Mouse (Mus musculus) ovary, adult 18-20 months (tissue): ENCODE measurements around the gene Cep19.

Experiments used
- DNase-seq: peaks from one replicate; pipeline ENCODE4 v3.0.0; 2022; ENCODE audit warnings: low spot score, mixed read lengths

Gene Cep19

DNA sequence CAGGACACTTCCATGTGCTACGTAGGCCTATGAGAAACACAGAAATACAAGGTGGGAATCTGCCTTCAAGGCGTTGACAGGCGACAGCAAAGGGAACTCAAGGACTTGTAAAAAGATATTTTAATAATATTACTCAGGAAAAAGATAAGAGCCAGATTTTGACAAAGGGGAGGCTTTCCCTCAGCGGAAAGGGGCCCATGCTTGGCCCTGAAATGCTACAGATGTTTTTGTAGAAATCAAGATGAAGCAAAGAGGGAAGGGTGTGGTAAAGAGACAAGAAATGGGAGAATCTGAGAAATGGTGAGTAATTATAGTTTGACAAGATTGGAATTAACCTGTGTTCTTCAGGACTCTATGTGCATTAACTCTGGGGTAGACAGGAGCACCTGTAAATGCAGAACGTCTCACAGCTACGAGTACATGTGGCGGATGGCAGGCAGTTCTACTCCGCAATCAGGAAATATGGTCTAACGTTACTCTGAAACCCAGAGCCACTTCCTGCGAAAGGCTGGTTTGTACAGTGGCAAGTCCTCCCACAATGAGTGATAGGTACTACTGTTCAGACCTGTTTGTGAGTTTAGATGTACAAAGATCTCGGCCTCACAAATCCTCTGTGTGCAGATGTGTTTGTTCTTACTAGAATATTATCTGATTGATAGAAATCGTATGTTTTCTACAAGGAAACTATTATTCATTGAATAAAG is 7.9 kb downstream of the Cep19 start:
- no peak for DNase-seq

DNA sequence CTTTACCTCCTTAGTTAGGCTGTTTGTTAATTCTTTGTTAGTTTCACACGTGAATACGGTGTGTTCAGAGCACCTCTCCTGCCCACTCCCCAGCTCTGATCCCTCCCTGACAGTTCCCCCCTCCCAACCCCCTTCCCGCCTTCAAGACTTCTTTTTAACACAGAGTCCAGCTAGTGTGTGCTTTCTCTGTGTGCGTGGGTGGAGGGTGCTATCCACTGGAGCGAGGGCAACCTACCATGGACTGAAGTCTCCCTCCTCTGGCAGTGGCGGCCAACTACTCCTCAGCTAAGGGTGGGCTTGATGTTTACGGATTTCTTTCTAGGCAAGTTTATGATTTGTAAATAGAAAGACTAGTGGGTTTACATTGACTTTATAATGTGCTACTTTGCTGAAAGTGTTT is 8.6 kb downstream of the Cep19 start:
- DNase-seq = no peak

GRCm38 (mm10) chr16:32108578-32108977 is 9.0 kb downstream of the Cep19 start:
- no peak for DNase-seq

DNA sequence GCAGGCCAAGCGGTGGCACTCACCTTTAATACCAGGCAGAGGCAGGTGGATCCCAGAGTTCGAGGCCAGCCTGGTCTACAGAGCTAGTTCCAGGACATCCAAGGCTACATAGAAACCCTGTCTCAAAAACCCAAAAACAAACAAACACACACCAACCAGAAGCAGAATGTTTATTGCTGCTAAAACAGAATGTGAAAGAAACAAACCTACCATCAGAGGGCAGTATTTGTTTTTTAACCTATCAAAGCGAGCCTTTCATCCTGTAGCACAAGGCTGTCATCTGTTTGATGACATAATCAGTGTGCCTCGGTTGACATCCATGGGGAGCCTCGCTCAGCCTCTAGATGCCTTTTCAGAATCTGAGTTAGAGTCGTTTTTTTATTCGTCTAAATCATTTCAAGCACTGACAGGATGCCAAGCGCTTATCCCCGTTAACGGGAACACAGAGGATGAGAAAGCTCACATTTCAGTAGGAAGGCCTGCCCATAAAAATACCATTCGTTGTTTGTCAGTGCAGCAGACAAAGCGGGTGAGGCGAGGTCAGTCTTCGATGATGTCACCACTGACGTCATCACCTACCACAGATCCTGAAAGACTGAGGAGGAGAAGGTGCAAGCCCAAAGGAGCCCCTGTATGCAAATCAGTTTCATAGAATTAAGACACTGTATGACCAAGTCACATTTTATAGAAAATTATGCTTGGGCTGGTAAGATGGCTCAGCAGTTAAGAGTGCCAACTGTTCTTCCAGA is 11.5 kb downstream of the Cep19 start:
- no peak for DNase-seq

- DNase-seq = no peak
Measured at GRCm38 (mm10) chr16:32113541-32114218, 14.1 kb downstream of the Cep19 start.

DNA sequence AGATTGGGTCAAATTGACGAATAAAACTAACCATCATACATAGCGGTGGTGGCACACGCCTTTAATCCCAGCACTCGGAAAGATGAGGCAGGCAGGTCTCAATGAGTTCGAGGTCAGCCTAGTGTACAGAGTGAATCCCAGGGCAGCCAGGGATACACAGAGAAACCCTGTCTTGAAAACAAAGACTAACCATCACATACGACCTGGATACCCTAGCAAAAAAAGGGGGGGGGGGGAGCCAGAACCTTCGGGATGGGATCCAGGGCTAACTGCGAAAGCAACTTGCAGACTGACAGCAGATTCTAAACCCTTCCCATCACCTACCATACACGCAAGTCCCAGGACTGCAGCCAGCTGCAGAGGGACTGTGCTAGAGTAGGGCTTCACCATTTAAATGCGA is 14.8 kb downstream of the Cep19 start:
- DNase-seq = no peak

DNA sequence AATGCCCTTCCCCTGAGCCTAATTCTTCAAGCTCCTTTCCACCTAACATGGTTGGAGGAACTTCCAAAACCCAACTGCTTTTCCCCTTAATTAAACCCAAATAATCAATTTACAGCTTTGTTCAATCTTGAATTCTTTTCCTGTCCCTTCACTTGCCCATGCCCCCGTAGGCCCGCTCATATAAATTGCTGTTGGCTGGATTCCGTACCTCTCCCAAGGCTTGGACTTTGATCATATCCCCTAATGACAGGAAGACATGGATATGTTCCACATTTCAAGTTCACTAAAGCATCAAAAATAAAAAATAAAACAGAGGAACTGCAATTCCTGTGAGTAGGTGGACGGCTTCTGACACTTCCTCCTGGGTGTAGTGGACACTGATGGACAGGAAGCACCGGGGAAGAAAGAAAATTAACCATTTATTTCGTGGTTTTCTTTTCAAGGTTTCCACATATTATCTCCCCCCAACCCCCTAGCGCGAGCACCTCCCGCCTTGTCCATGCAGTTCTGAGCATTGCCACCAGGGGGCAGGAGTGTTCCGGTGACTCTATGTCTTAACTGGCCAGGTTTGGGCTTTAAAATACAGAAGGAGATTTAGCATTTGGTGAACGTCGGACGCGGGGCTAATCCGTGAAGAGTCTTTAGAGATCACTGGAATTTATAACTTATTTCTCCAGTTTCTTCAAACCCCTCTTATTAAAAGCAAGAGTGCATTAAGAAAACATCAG is 15.5 kb downstream of the Cep19 start:
- DNase-seq = peak; percentile 32

DNA sequence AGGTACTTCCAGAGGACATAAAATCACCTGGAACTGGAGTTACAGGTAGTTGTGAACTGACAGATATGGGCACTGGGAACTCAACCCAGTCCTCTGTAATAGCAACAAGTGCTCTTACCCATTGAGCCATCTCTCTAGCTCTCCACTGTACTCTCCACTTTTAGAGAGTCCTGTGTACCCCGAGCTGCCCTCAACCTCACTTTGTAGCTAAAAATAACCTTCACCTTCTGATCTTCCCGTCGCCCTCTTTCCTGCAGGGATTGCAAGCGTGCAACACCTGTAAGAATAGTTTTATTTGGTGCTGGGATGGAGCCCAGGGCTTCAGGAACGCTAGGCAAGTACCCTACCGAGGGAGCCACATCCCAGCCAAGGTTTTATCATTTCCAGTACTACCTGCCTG is 16.2 kb downstream of the Cep19 start:
- DNase-seq = no peak

GRCm38 (mm10) chr16:32116186-32116585 is 16.6 kb downstream of the Cep19 start:
- DNase-seq = no peak

GRCm38 (mm10) chr16:32120454-32120853 is 20.9 kb downstream of the Cep19 start:
- no peak for DNase-seq

- no peak for DNase-seq
Measured at GRCm38 (mm10) chr16:32124020-32124419, 24.4 kb downstream of the Cep19 start.

GRCm38 (mm10) chr16:32124444-32125335 is 25.1 kb downstream of the Cep19 start:
- DNase-seq = no peak

DNA sequence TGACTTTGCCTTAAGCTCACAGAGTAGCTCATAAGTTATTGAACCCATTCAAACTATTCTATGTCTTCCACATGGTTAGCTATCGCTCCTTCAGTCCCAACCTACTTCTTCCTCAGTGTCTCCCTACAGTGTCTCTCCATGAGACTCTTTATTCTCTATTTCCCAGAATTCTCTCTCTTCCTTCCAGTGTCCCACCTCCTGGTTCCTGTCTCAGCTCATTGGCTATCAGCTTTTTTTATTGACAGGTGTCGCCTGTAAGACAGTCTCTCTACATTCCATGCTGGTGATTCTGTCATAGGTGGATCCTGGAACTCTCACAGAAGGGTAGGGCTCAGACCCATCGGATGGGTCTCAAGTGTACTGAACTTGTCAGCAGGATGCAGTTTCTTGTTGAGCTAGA is 25.8 kb downstream of the Cep19 start:
- DNase-seq = no peak

GRCm38 (mm10) chr16:32127046-32127445 is 27.4 kb downstream of the Cep19 start:
- no peak for DNase-seq

DNA sequence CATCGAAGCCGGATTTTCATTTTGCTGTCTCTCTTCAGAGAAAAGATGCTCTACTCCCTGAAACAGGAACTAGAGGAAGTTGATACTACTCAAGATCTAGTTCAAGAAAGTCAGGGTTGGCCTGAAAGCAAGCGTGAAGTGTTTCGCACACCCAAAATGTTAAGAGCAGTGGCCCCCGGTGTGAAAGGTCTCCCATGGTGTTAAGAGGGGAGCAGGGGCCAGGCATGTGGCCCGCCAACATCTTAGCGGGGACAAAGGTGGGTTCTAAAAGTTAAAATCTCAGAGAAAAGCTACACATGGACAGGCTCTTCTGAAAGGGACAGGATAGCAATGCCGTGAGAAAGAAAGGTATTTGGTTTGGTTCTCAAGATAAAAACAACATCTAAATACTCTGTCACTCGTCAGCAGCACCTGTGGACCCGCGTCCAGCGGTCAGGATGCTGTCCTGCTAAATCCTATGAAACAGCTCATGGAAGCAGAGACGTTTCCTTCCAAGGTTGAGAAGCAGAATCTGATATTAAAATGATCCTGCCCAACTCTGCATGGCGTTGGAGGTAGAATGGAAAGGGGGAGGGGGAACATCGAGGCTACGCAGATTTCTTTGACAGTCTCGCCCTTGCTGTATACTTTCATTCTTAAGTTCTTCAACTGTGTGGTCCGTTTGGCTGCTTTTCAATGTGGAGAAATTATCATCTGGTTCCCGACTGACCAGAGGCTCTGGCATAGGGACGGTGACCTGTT is 30.0 kb downstream of the Cep19 start:
- no peak for DNase-seq

GRCm38 (mm10) chr16:32130190-32130826 is 30.7 kb downstream of the Cep19 start:
- no peak for DNase-seq

DNA sequence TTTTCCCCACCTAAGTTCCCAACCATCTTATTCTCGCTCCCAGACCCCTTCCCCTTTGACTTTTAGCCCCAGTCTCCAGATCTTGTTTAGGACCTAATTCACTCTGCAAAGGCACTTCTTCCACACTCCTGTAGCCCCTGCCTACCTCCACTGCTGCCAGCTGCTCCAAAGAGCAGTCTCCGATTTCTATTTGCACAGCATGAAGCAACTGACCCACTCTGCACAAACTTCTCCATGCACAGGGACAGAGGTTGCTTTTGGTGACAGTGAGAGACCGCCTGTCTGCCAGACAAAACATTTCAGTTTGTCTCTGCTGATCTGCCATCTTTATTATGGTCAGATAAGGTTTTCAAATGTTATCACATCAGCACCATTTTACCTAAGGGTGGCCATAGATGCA is 33.5 kb downstream of the Cep19 start:
- no peak for DNase-seq

DNA sequence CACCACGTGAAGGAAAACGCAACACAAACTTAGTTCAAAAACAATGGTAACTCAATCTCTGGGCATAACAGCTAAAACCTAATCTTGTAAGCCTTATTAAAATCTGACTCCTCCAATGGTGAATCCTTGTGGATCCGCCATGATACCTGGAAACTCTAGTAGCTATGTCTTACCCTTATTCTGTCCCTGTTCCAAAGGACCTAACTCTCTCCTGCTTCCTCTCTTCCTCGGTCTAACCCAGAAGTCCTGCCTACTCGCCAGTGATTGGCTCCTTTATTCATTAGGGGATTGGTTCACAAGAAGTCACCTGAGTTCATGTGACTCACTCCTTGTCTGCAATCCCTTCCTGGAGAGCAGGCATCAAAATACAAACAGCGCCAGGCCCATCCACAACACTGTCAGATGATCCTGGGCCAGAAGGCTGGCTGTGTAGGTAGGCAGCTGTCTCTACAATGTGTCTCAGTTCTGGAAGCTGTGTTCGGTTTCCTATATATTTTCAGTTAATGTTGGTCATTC is 36.3 kb downstream of the Cep19 start:
- DNase-seq = no peak

DNA sequence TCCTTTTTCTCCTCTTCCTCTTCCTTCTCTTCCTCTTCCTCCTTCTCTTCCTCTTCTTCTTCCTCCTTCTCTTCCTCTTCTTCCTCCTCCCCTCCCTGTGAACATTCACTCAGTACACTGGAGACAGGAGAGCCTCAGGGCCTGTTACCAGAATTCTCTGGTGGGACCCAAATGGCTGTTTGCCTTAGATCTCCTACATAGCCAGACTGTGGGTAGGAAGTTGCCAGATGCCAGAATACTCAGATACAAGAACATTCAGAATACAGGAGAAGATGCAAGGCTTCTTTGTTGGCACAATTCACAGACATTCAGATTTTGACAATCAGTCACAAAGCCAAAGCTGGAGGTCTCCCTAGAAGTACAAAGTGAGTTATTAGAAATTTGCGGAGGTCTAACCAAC is 39.4 kb downstream of the Cep19 start:
- DNase-seq = no peak

DNA sequence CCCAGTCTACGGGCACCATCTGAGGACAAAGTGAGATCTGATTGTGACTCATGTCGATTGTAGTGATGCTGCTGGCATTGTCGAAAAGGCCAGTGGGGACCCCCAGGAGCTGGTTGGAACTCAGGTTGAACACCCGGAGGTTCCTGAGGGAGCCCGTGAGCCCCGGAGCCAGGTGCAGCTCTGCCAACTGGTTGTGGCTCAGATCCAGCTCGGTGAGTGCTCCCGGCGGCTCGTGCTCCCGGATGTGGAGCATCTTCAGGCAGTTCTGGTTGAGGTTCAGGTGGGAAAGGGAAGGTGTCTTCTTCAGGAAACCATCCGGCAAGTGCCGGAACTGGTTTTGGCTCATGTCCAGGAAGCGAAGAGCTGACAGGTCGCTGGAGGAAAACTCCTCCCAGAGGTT is 44.2 kb downstream of the Cep19 start:
- DNase-seq = no peak
